Mouse (Mus musculus): ENCODE measurements around the gene Cfap97d1. TPM values are rescaled to one million over a fixed set of nuclear protein-coding genes. Genes with fewer than 3 reads are reported as not detected.
A peak's percentile ranks its signal among the peaks of the same experiment; 100 is the strongest.

The Cfap97d1 gene
- total RNA-seq, 1 experiment from 2014 or later = not detected

- no peak for DNase-seq
Measured at GRCm38 (mm10) chr11:102010140-102010539, 26.1 kb downstream of the Cfap97d1 start.

GRCm38 (mm10) chr11:102011510-102011909, 27.4 kb downstream of the Cfap97d1 start:
- no peak for DNase-seq

GRCm38 (mm10) chr11:102013201-102013600, 29.1 kb downstream of the Cfap97d1 start:
- no peak for DNase-seq

GRCm38 (mm10) chr11:102015472-102015871, 31.4 kb downstream of the Cfap97d1 start:
- no peak for DNase-seq

GRCm38 (mm10) chr11:102016136-102016535, 32.1 kb downstream of the Cfap97d1 start:
- DNase-seq = peak; percentile 40

GRCm38 (mm10) chr11:102019736-102020135, 35.7 kb downstream of the Cfap97d1 start:
- DNase-seq = no peak

GRCm38 (mm10) chr11:102021196-102021595, 37.1 kb downstream of the Cfap97d1 start:
- no peak for DNase-seq

GRCm38 (mm10) chr11:102023406-102023805, 39.3 kb downstream of the Cfap97d1 start:
- DNase-seq = no peak

- no peak for DNase-seq
Measured at GRCm38 (mm10) chr11:102024084-102024758, 40.1 kb downstream of the Cfap97d1 start.

GRCm38 (mm10) chr11:102024875-102025274, 40.8 kb downstream of the Cfap97d1 start:
- no peak for DNase-seq

GRCm38 (mm10) chr11:102025354-102025753, 41.3 kb downstream of the Cfap97d1 start:
- no peak for DNase-seq

GRCm38 (mm10) chr11:102025991-102026660, 42.0 kb downstream of the Cfap97d1 start:
- peak; percentile 45 for DNase-seq

- DNase-seq = peak; percentile 87
Measured at GRCm38 (mm10) chr11:102026694-102027360, 42.7 kb downstream of the Cfap97d1 start.

- peak; percentile 46 for DNase-seq
Measured at GRCm38 (mm10) chr11:102027361-102028017, 43.4 kb downstream of the Cfap97d1 start.

GRCm38 (mm10) chr11:102028087-102028816, 44.2 kb downstream of the Cfap97d1 start, which contains the start of gene Mpp3:
Gene Mpp3, minus strand, starts transcription at chr11:102028461.
- DNase-seq = no peak

- no peak for DNase-seq
Measured at GRCm38 (mm10) chr11:102029304-102029703, 45.2 kb downstream of the Cfap97d1 start.

GRCm38 (mm10) chr11:102029966-102030365, 45.9 kb downstream of the Cfap97d1 start:
- no peak for DNase-seq

- DNase-seq = no peak
Measured at GRCm38 (mm10) chr11:102031149-102031548, 47.1 kb downstream of the Cfap97d1 start.

- DNase-seq = no peak
Measured at GRCm38 (mm10) chr11:102033055-102033591, 49.0 kb downstream of the Cfap97d1 start.

GRCm38 (mm10) chr11:102034887-102035286, 50.8 kb downstream of the Cfap97d1 start:
- DNase-seq = no peak

- DNase-seq = no peak
Measured at GRCm38 (mm10) chr11:102035456-102035960, 51.4 kb downstream of the Cfap97d1 start.
